Mouse (Mus musculus) embryonic stem cell, embryonic (primary cell): ENCODE data around the gene Fblim1.

Experiments used
- CTCF ChIA-PET, 4 experiments: fragments of 300-600 bp in 2 of 4; fragments of 350-600 bp in 2 of 4; sonication (Branson Sonifier 250); formaldehyde crosslinking; loops; one replicate each; lab custom pipeline; 2022; ENCODE audit warnings: inconsistent platforms in 2 of 4; lab: Charles Lee
- POLR2A ChIA-PET, 4 experiments: fragments of 300-600 bp in 2 of 4; fragments of 350-600 bp in 2 of 4; sonication (Branson Sonifier 250); formaldehyde crosslinking; loops; one replicate each; lab custom pipeline; 2022; ENCODE audit warnings: antibody characterized with exemption in 4 of 4, inconsistent platforms in 1 of 4; lab: Charles Lee

The Fblim1 gene

DNA sequence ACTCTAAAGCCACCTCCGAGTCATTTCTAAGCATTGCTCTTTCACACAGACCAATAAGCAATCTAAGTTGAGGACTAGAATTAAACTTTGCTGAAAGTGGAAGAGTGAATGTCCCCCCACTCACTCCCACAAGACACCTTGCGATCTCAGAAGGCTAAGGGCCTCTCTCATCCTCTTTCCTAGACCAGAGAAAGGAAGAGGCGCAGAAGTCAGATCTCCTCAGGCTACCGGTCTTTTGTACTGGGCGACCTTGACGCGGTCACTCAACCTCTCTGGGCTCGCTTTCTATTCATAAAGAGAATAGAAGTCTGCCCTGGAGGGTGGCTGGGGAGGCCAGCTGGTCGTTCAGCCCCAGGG, 7.0 kb downstream of the Fblim1 start:
- ChIA-PET POLR2A (interaction anchor here (0.6 to 18.8 kb wide), 37 partner anchors 8 to 486 kb away, joined by 3 to 336 read pairs (median 5); partner anchors contain the start of genes Tmem82 (in 3 of the 4), Slc25a34 (in 2 of the 4), Casp9 (in 1 of the 4) and Ddi2 (in 1 of the 4)), CTCF (interaction anchor here in 2 of 4 experiments (0.6 to 1.9 kb wide), 3 partner anchors 19 to 464 kb away, joined by 3 to 8 read pairs (median 5); partner anchors contain the start of gene Tmem82 (in 1 of the 2))

DNA sequence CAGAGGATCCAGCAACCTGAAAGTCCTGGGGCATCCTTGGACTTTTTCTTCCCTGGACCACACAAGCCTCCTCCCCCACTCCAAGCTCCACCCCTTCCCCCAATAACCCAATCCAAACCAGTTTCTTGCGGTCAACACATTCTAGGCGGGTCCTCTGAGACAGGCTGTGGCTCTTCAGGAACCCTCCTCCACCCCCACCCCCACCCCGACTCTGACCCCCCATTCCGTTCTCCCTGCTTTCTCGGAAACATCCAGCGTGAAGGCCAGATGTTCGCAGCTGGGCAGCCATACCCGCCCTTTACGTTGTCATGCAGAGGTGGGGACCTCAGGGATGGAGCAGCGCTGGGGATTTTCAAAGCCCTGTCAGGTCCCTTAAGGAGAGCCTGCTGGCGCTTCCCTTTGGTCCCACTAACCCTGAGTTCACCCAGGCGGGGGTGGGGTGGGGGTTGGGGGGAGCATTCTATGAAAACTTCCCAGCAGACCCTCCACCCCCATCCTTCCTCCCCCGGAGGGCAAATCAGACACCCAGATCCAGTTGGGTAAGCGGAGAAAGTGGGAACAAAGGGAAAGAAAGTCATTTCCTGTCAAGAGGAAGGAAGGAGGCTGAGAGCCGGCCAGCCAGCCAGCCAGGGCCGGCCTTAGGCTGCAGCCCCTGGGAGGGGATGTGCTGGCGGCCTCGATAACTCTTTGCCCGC, 7.5 kb downstream of the Fblim1 start:
- ChIA-PET POLR2A (interaction anchor here (0.5 to 18.8 kb wide), 66 partner anchors 8 to 989 kb away, joined by 3 to 336 read pairs (median 4); partner anchors contain the start of genes Tmem82 (in 3 of the 4), Casp9 (in 2 of the 4), Slc25a34 (in 2 of the 4) and Ddi2 (in 1 of the 4)), CTCF (interaction anchor here (0.5 to 1.9 kb wide), 12 partner anchors 20 to 463 kb away, joined by 3 to 8 read pairs (median 4); partner anchors contain the start of gene Tmem82 (in 1 of the 4))

DNA sequence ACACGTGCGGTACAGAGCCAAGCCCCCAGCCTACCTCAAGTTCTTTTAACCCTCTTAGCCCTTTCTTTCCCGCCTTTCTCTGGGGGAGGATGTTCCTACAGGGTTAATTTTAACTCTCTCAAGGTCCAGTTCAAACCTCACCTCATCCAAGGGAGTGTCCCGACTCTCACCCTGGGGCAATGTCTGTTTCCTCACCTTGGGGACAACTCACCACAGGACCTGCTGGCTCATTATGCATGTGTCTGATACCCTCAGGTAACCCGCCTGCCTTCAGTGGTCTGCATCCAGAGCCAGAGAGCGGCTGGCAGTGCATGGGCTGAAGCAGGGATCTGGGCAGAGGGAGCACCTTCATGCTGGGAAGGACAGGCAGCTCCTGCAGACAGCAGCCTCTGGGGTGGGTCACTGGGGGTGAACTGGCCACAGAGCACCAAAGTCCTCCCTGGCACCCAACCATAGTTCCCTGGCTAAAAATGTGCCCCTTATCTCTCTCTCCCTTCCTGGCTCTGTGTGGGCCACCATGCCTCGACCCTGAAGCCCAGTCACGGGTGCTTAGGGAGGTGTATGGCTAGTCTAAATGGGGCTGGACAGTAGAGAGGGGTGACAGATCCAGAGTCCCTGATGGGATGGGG, 9.1 kb downstream of the Fblim1 start:
- POLR2A ChIA-PET, result interaction anchor here in 3 of 4 experiments (0.7 to 18.8 kb wide), 8 partner anchors 10 to 197 kb away, joined by 3 to 336 read pairs (median 4); partner anchors contain the start of gene Casp9 (in 1 of the 3)
- CTCF ChIA-PET, result interaction anchor here in 2 of 4 experiments (0.6 to 1.4 kb wide), 3 partner anchors 28 to 481 kb away, joined by 3 to 4 read pairs (median 3); no protein-coding TSS in a partner anchor

DNA sequence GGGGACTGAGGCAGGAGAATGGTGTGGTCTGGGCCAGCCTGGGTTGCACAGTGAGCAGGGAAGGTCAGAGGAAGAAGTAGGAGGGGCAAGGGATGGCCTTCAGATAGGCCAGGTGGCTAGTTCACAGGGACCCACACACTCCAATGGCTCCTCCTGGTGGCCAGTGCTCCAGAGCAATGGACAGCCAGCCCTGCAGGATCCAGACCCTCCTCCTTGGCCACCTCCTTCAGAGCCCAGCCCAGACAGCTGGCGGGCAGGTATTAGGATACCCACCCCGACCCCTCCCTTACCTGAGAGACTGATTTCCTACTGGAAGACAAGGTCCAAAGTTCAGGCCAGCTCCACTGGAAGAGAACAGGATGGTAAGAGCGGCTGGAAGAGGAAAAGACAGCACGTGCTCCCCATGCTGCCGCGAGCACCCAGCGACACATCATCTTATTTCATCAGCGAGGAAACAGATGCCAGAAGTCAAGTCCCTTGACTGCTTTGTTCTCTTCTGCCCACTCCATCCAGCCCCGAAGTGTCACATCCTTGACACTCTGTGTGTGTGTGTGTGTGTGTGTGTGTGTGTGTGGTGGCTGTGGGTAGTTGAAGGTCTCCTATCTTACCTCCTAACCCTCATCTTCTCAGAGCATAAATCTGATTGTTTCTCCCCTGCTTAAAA, 10.2 kb downstream of the Fblim1 start:
- POLR2A ChIA-PET, result interaction anchor here (0.5 to 18.8 kb wide), 19 partner anchors 11 to 317 kb away, joined by 3 to 336 read pairs (median 4); partner anchors contain the start of genes Tmem82 (in 2 of the 4), Casp9 (in 1 of the 4) and Spen (in 1 of the 4)
- CTCF ChIA-PET, result interaction anchor here in 3 of 4 experiments (0.6 to 1.4 kb wide), 13 partner anchors 23 to 237 kb away, joined by 3 to 6 read pairs (median 4); partner anchors contain the start of genes Slc25a34 (in 1 of the 3) and Tmem82 (in 1 of the 3)

DNA sequence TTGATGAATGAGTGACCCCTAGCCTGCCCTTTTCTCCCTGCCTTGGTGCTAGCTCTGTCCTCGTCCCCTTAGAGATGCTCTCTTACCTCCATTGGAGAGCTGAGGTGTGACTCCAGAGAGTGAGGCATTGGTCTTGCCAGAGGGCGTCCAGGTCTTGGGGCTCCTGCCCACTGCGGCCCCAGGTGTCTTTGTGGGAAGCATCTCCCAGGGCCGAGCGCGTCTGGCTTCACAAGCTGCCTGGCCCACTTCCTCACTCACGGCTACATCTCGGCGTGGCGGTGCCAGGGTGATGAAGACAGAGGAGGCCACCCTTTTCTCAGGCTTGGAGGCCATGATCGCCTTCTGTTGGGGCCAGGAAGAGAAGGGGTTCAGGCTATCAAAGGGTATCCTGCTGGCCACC, 10.8 kb downstream of the Fblim1 start:
- POLR2A ChIA-PET, result interaction anchor here (0.5 to 18.8 kb wide), 17 partner anchors 10 to 316 kb away, joined by 3 to 336 read pairs (median 4); partner anchors contain the start of genes Tmem82 (in 2 of the 4), Casp9 (in 1 of the 4) and Spen (in 1 of the 4)

DNA sequence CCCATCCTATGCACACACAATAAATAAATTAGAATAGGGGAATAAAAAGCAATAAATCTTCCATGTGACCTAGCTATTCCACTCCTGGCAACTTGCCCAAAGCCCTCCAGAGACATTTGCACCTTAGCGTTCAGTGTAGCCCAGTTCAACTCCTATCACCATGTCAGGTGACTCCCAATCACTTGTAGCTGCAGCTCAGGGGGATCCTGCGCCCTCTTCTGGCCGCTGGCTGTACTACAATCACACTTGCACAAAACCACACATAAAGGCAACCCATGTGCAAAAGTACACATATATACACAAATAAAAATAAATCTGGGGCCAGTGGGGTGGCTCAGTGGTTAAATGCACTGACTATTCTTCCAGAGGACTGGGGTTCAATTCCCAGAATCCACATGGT, 14.3 kb downstream of the Fblim1 start:
- ChIA-PET POLR2A (interaction anchor here (0.5 to 18.8 kb wide), 35 partner anchors 9 to 464 kb away, joined by 3 to 336 read pairs (median 3); partner anchors contain the start of genes Casp9 (in 1 of the 4), Fblim1 (in 1 of the 4), Slc25a34 (in 1 of the 4) and Tmem82 (in 1 of the 4)), CTCF (interaction anchor here (0.5 to 2.4 kb wide), 36 partner anchors 9 to 209 kb away, joined by 3 to 12 read pairs (median 3); partner anchors contain the start of genes Casp9 (in 1 of the 4), Fblim1 (in 1 of the 4) and Srarp (in 1 of the 4))

More for the DNA sequence above, 10.8 kb downstream of the Fblim1 start:
- CTCF ChIA-PET, result interaction anchor here (0.5 to 1.4 kb wide), 13 partner anchors 23 to 208 kb away, joined by 3 to 6 read pairs (median 4); partner anchors contain the start of genes Slc25a34 (in 1 of the 4) and Tmem82 (in 1 of the 4)

DNA sequence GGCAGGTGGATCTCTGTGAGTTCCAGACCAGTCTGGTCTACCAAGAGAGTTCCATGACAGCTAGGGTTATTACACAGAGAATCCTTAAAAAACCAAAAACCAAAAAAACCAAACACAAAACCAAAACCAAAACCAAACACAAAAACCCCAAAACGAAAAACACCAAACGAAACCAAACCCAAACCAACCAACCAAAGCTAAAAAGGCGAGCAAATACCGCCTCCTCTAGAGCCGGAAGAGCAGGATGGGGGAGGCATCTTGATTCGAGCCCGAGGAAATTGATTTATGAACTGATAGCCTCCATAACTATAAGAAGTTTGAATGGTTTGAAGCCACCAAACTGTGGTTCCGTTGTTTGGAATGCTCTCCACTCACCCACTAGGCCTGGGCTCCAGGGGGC, 22.0 kb downstream of the Fblim1 start:
- CTCF ChIA-PET, result no interaction called here

DNA sequence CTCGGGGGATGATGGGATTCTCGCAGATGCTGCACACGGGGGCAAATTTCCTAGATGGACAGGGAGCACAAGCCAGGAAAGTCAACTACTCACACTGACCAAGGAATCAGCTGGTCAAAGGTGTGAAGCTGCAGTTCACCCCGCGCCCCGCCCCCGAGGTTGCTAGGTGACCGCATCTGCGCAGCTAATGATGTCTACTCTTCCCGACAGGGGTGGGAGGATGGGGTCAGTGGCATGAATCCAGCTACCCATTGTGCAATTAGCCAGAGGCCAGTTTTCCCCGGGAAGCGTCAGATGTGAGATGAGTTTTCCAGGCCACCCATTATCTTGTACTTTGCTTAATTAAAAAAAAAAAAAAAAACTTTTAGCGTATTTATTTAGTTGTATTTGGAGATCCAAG, 24.8 kb downstream of the Fblim1 start:
- ChIA-PET CTCF (no interaction called here), POLR2A (interaction anchor here (0.6 to 27.5 kb wide), 11 partner anchors 9 to 487 kb away, joined by 3 to 2081 read pairs (median 3); partner anchors contain the start of gene Spen (in 1 of the 4))

More for the DNA sequence above, 22.0 kb downstream of the Fblim1 start:
- POLR2A ChIA-PET, result interaction anchor here in 2 of 4 experiments (0.5 to 2.0 kb wide), 6 partner anchors 12 to 301 kb away, joined by 3 to 5 read pairs (median 4); no protein-coding TSS in a partner anchor

DNA sequence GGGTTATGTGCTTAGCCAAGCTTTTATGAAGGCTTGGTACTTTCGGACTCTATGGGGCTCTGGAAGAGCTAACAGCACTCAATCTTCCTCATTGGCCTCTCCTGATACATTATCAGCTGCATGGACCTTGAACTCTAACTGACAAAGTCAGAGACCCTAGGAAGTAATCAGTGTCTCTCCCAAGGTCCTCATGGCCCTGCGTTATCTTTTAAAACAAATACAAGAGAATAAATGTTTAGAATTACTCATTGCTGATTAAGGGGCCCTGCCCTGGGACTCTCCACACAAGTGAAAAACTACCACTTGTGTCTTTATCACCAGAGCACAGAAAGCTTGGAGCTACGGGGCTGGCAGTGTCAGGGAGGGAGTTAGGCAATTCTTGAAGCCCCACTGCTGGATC, 27.1 kb downstream of the Fblim1 start:
- ChIA-PET POLR2A (interaction anchor here in 3 of 4 experiments (0.5 to 27.5 kb wide), 9 partner anchors 9 to 291 kb away, joined by 3 to 2081 read pairs (median 263); partner anchors contain the start of gene Spen (in 1 of the 3)), CTCF (interaction anchor here in 2 of 4 experiments (0.6 kb wide), 2 partner anchors 30 to 56 kb away, joined by 3 read pairs; no protein-coding TSS in a partner anchor)

DNA sequence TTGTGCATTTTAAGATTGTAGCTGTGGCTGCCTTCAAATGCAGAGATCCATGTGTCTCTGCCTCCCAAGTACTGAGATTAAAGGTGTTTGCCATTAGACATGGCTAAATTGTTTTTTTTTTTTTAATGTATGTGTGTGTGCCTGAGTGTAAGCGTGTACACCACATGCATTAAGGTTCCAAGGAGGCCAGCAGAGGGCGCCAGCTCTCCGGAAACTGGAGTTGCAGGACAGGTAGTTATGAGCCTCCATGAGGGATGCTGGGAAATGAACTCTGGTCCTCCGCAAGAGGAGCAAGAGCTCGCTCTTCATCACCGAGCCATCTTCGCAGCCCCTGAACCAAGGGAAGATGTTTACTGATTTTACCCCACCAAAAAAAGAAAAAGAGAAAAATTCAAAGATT, 29.0 kb downstream of the Fblim1 start:
- POLR2A ChIA-PET, result interaction anchor here (0.5 to 27.5 kb wide), 60 partner anchors 9 to 761 kb away, joined by 3 to 2081 read pairs (median 4); partner anchors contain the start of genes Spen (in 3 of the 4), Fam131c (in 1 of the 4), Hspb7 (in 1 of the 4) and Srarp (in 1 of the 4)
- CTCF ChIA-PET, result interaction anchor here (0.5 to 2.7 kb wide), 49 partner anchors 10 to 302 kb away, joined by 3 to 11 read pairs (median 4); partner anchors contain the start of genes Spen (in 1 of the 4) and Tmem82 (in 1 of the 4)

DNA sequence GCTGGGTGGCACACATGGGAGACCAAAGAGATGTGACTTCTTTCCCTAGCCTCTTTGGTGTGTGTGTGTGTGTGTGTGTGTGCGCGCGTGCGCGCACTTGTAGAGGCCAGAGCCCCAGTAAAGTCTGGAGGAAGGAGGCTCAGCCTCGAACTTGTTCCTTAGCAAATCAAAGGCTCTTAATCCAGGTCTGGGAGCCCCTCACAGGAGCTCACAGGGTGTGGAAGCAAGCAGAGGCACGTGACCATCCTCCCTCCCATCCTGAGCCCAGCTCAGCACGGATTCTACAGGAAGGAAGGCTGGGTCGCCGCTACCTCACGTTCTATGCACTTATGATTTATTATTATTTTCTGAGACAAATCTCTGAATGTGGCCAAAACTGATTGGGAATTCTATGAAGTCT, 29.5 kb downstream of the Fblim1 start:
- CTCF ChIA-PET, result interaction anchor here (0.5 to 2.7 kb wide), 47 partner anchors 10 to 302 kb away, joined by 3 to 11 read pairs (median 4); partner anchors contain the start of gene Spen (in 1 of the 4)
- POLR2A ChIA-PET, result interaction anchor here (0.5 to 27.5 kb wide), 65 partner anchors 9 to 761 kb away, joined by 3 to 2081 read pairs (median 4); partner anchors contain the start of genes Spen (in 3 of the 4), Tmem82 (in 2 of the 4), Fam131c (in 1 of the 4) and Hspb7 (in 1 of the 4)

DNA sequence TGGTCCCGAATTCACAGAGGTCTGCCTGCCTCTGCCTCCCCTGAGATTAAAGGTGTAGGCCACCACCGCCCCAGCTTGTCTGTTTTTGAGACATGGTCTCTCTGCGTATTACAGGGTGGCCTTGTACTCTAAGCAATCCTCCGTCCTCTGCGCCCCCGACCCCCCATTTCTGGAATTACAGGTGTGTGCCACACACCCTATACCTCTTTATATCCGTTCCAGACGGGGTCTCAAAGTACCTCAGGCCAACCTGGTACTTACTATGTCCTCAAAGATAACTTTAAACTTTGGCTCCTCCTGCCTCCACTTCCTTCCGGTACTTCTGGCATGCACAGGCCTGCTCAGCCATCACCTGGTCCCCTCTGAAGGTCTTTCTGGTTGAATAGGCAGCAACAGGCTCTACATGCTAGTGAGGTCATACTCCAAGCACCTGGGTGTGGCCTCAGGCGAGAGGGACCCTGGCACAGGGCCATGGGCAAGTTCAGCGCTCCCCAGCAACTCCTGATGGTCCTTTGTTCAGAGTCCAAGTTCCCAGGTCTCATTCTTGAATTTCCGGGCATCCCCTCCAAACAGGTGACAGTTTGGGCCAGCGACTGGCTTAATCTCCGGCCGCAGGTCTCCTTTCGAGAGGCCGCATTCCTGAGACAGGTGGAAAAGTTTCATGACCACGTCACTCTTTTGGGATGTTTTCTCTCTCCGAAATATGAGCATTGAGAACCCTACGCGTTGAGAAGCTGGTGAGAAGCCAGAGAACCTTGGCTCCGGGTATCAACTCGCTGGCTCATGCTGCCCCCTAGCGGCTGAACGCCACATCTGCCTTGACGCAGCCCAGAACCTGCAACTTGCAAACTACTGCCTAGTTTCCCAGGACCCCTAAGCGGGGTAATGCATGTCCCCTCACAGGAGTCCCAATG, 30.9 kb downstream of the Fblim1 start:
- ChIA-PET POLR2A (interaction anchor here (0.5 to 27.5 kb wide), 59 partner anchors 8 to 493 kb away, joined by 3 to 2081 read pairs (median 6); partner anchors contain the start of genes Hspb7 (in 1 of the 4), Spen (in 1 of the 4), Srarp (in 1 of the 4) and Tmem82 (in 1 of the 4)), CTCF (interaction anchor here (0.6 to 3.2 kb wide), 24 partner anchors 10 to 321 kb away, joined by 3 to 18 read pairs (median 4); no protein-coding TSS in a partner anchor)

DNA sequence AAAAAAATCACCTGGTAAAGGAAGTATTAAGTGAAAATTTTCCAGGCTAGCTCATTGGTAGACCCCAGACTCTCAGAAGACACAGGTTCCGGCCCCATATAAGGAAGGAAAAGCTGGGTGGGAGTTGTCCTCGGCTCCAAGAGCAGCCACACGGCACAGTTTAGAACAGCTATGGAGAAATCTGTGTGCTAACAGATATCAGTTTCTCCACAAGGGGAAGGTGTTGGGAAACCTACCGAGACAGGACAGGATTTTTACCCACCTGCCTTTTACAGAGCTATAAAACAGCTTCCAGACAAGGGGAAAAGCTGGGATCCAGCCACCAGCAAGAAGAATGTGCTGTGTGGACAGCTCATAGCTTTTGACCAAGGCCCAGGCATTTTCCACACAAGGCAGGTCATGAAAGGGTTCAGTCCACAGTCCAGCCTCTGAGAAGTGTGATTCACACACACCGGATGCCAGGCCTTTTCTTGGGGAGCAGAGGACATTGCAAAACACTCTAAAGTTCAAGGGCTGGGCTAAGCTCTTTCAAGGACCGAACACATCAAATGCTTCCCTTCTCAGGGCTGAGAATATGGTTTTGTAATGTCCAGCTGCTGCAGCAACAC, 32.4 kb downstream of the Fblim1 start:
- POLR2A ChIA-PET, result interaction anchor here (0.6 to 27.5 kb wide), 89 partner anchors 9 to 495 kb away, joined by 3 to 2081 read pairs (median 5); partner anchors contain the start of genes Spen (in 4 of the 4), Casp9 (in 2 of the 4), Hspb7 (in 2 of the 4) and Tmem82 (in 2 of the 4)

DNA sequence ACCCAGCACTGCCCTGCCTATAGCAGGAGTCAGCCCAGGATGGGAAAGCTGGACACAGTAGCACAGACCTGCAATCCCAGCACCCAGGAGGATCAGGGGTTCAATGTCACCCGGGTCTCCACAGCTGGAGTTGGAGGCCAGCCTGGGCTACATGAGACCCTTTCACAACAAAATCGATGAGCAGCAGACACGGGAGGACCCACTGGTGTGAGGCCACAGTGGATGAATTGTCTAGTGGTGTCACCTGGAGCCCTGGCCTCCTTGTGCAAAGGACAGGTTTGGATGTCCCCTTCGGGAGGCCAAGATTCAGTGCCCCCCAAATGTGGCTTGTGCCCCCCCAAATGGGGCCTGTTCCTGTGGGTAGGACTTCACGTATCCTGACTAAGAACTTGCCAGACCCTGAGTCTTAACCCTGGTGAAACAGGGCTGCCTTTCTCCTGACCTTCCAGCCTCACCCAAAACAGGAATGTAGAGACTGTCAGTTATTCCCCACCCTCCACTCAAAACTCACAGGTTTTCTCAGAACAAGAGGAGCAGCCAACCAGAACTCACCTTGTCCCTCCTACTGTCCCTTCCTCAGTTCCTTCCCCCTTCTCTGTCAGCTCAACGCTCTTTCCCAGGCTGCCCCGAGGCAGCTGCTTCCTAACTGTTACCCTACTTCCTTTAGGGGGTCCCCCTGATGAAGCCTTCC, 33.1 kb downstream of the Fblim1 start:
- ChIA-PET POLR2A (interaction anchor here (0.6 to 27.5 kb wide), 98 partner anchors 8 to 498 kb away, joined by 3 to 2081 read pairs (median 5); partner anchors contain the start of genes Spen (in 4 of the 4), Tmem82 (in 3 of the 4), Casp9 (in 2 of the 4) and Clcnka (in 2 of the 4)), CTCF (interaction anchor here in 2 of 4 experiments (0.6 to 3.2 kb wide), 12 partner anchors 8 to 762 kb away, joined by 3 to 18 read pairs (median 4); partner anchors contain the start of gene Padi3 (in 1 of the 2))

More for the DNA sequence above, 32.4 kb downstream of the Fblim1 start:
- CTCF ChIA-PET, result interaction anchor here in 3 of 4 experiments (0.5 to 3.2 kb wide), 14 partner anchors 8 to 763 kb away, joined by 3 to 18 read pairs (median 4); partner anchors contain the start of gene Padi3 (in 1 of the 3)
